Mouse (Mus musculus) neural tube, embryonic 11.5 days (tissue): Measurements from ENCODE around the gene Cdk14. TPM values are rescaled to one million over a fixed set of nuclear protein-coding genes. Genes with fewer than 3 reads are reported as not detected.
"Not testable (repeated sequence)": the region's sequence is repeated elsewhere in the genome, so short reads cannot be mapped to it uniquely, and the experiment has no call there.

ENCODE experiments used
- ATAC-seq: fragments of 200-750 bp; cut with Nextera tagmentation; 2 replicates; pipeline ENCODE4 v1.8.0; 2017; ENCODE audit warnings: moderate number of reproducible peaks, mild to moderate bottlenecking, moderate TSS enrichment, moderate library complexity; ENCODE audit not compliant: insufficient read depth, low FRiP score, low TSS enrichment
- DNase-seq: peaks from one replicate; pipeline ENCODE4 v3.0.0-alpha.2; 2015; ENCODE audit warnings: low spot score
- H3K27ac ChIP-seq: fragments of 300-500 bp; sonication (generic); 2 replicates; pipeline ENCODE4 v1.5.1; 2014; ENCODE audit warnings: low read depth, mild to moderate bottlenecking, low read length
- H3K27me3 ChIP-seq: fragments of 300-500 bp; sonication (generic); 2 replicates; pipeline ENCODE4 v1.6.1; 2014; ENCODE audit warnings: mild to moderate bottlenecking, low read length, mixed read lengths; ENCODE audit not compliant: control insufficient read depth, insufficient read depth
- H3K36me3 ChIP-seq: fragments of 300-500 bp; sonication (generic); 2 replicates; pipeline ENCODE4 v1.6.1; 2014; ENCODE audit warnings: mild to moderate bottlenecking, low read length, moderate library complexity, mixed read lengths; ENCODE audit not compliant: control insufficient read depth, insufficient read depth
- H3K4me1 ChIP-seq: fragments of 300-500 bp; sonication (generic); 2 replicates; pipeline ENCODE4 v1.6.1; 2014; ENCODE audit warnings: low read length, mixed read lengths; ENCODE audit not compliant: control insufficient read depth, insufficient read depth
- H3K4me2 ChIP-seq: fragments of 300-500 bp; sonication (generic); 2 replicates; pipeline ENCODE4 v1.6.1; 2014; ENCODE audit warnings: low read depth, mild to moderate bottlenecking, moderate library complexity
- H3K4me3 ChIP-seq: fragments of 300-500 bp; sonication (generic); 2 replicates; pipeline ENCODE4 v1.5.1; 2014; ENCODE audit warnings: low read depth, low read length
- H3K9ac ChIP-seq: fragments of 300-500 bp; sonication (generic); 2 replicates; pipeline ENCODE4 v1.6.1; 2014; ENCODE audit warnings: mild to moderate bottlenecking, low read length
- H3K9me3 ChIP-seq: fragments of 300-500 bp; sonication (generic); 2 replicates; pipeline ENCODE4 v1.6.1; 2016; ENCODE audit warnings: low read length; ENCODE audit not compliant: control insufficient read depth
- WGBS: fragments of 180-500 bp; shearing (Covaris S2); extraction: QIAGEN DNeasy Blood & Tissue Kit; methylation state at CpG from one replicate; pipeline ENCODE4 v1.1.7; 2014; 5-methylcytosine and 5-hydroxymethylcytosine counted together
- polyA plus RNA-seq: library from polyadenylated mRNA; unstranded; fragments of >200 nt; fragmentation: Nextera tagmentation; extraction: Ambion mirVana; gene quantifications from 2 replicates; pipeline ENCODE4 v1.2.1, GENCODE M21; 2014

The Cdk14 gene
- polyA plus RNA-seq, 1 experiment from 2014 or later, result 29.5 TPM

GRCm38 (mm10) chr5:4917274-4917673 is 502.8 kb downstream of the Cdk14 start:
- Histone ChIP-seq H3K36me3 (no peaks in the 10 kb centered on the region), H3K27ac (no peak overlapping the region), H3K4me3 (no peak overlapping the region), H3K27me3 (no peaks in the 10 kb centered on the region), H3K9ac (no peak overlapping the region), H3K9me3 (no peaks in the 10 kb centered on the region), H3K4me2 (no peak overlapping the region), H3K4me1 (peaks cover under 1% of the 10 kb centered on the region; the same call in 1 of the 2 replicates)
- 82% methylated on average over 4 of the region's 4 CpGs for WGBS
- ATAC-seq, result no peak
- no peak for DNase-seq

- no peak for DNase-seq
These were observed 503.5 kb downstream of the Cdk14 start for GRCm38 (mm10) chr5:4916390-4917273.

GRCm38 (mm10) chr5:4904911-4905310 is 515.2 kb downstream of the Cdk14 start:
- H3K27ac ChIP-seq, ATAC-seq, DNase-seq, H3K4me2 ChIP-seq, H3K4me3 ChIP-seq, H3K9me3 ChIP-seq, H3K4me1 ChIP-seq, H3K9ac ChIP-seq, H3K27me3 ChIP-seq, H3K36me3 ChIP-seq: not testable (repeated sequence)
- 80% methylated on average over 3 of the region's 3 CpGs for WGBS

More at GRCm38 (mm10) chr5:4916390-4917273, 503.5 kb downstream of the Cdk14 start:
- H3K27me3 ChIP-seq, result no peaks in the 10 kb centered on the region
- H3K9ac ChIP-seq, result no peak overlapping the region
- H3K9me3 ChIP-seq, result no peaks in the 10 kb centered on the region
- no peak overlapping the region for H3K27ac ChIP-seq
- WGBS, result 86% methylated on average over 10 of the region's 10 CpGs
- no peak overlapping the region for H3K4me2 ChIP-seq
- no peaks in the 10 kb centered on the region for H3K36me3 ChIP-seq
- no peak overlapping the region for H3K4me3 ChIP-seq
- ATAC-seq, result no peak
- H3K4me1 ChIP-seq, result peaks cover 4% of the 10 kb centered on the region; the same call in 1 of the 2 replicates

GRCm38 (mm10) chr5:4898241-4898640 is 521.9 kb downstream of the Cdk14 start:
- H3K4me2 ChIP-seq, result no peak overlapping the region
- H3K4me3 ChIP-seq, result no peak overlapping the region
- H3K9ac ChIP-seq, result no peak overlapping the region
- no peak overlapping the region for H3K27ac ChIP-seq
- H3K9me3 ChIP-seq, result no peaks in the 10 kb centered on the region
- H3K27me3 ChIP-seq, result no peaks in the 10 kb centered on the region
- H3K36me3 ChIP-seq, result no peaks in the 10 kb centered on the region
- no peak for ATAC-seq
- no peak for DNase-seq
- 93% methylated on average over 2 of the region's 2 CpGs for WGBS
- no peaks in the 10 kb centered on the region for H3K4me1 ChIP-seq

- Histone ChIP-seq H3K9me3 (no peaks in the 10 kb centered on the region), H3K9ac (no peak overlapping the region), H3K36me3 (no peaks in the 10 kb centered on the region; the same call in 1 of the 2 replicates), H3K27me3 (no peaks in the 10 kb centered on the region), H3K4me2 (no peak overlapping the region), H3K4me1 (peaks cover 2% of the 10 kb centered on the region; the same call in 1 of the 2 replicates), H3K4me3 (no peak overlapping the region), H3K27ac (no peak overlapping the region)
- ATAC-seq, result no peak
- no peak for DNase-seq
- WGBS, result 35% methylated on average over 3 of the region's 3 CpGs
These were observed 525.1 kb downstream of the Cdk14 start for GRCm38 (mm10) chr5:4894988-4895387.

GRCm38 (mm10) chr5:4893852-4894207 is 526.3 kb downstream of the Cdk14 start:
- Histone ChIP-seq H3K4me1 (peaks cover 2% of the 10 kb centered on the region; the same call in 1 of the 2 replicates), H3K9ac (no peak overlapping the region), H3K27me3 (no peaks in the 10 kb centered on the region), H3K36me3 (no peaks in the 10 kb centered on the region; the same call in 1 of the 2 replicates), H3K4me3 (no peak overlapping the region), H3K27ac (no peak overlapping the region), H3K9me3 (no peaks in the 10 kb centered on the region), H3K4me2 (no peak overlapping the region)
- ATAC-seq (no peak), DNase-seq (no peak)
- 77% methylated on average over 5 of the region's 5 CpGs for WGBS

- no peak for DNase-seq
- Histone ChIP-seq H3K4me3 (no peak overlapping the region), H3K27ac (no peak overlapping the region), H3K27me3 (no peaks in the 10 kb centered on the region), H3K9me3 (no peaks in the 10 kb centered on the region), H3K4me1 (peaks cover 2% of the 10 kb centered on the region; the same call in 1 of the 2 replicates), H3K36me3 (no peaks in the 10 kb centered on the region; the same call in 1 of the 2 replicates), H3K4me2 (no peak overlapping the region), H3K9ac (no peak overlapping the region)
- no peak for ATAC-seq
- WGBS, result 78% methylated on average over 5 of the region's 5 CpGs
These were observed 526.8 kb downstream of the Cdk14 start for GRCm38 (mm10) chr5:4893206-4893851.

GRCm38 (mm10) chr5:4892734-4893133 is 527.4 kb downstream of the Cdk14 start:
- no peaks in the 10 kb centered on the region for H3K27me3 ChIP-seq
- no peak overlapping the region for H3K4me3 ChIP-seq
- DNase-seq, result no peak
- WGBS, result 58% methylated on average over 4 of the region's 4 CpGs
- H3K9ac ChIP-seq, result no peak overlapping the region
- no peak for ATAC-seq
- peaks cover 2% of the 10 kb centered on the region; the same call in 1 of the 2 replicates for H3K4me1 ChIP-seq
- no peak overlapping the region for H3K4me2 ChIP-seq
- H3K27ac ChIP-seq, result no peak overlapping the region
- no peaks in the 10 kb centered on the region for H3K9me3 ChIP-seq
- no peaks in the 10 kb centered on the region; the same call in 1 of the 2 replicates for H3K36me3 ChIP-seq
